Mouse (Mus musculus): Measurements from ENCODE around the gene Usp35. TPM values are rescaled to one million over a fixed set of nuclear protein-coding genes. Genes with fewer than 3 reads are reported as not detected.

Usp35 gene
- total and polyA plus RNA-seq, 2 experiments from 2014 or later: 0.30 to 5.6 TPM

DNA sequence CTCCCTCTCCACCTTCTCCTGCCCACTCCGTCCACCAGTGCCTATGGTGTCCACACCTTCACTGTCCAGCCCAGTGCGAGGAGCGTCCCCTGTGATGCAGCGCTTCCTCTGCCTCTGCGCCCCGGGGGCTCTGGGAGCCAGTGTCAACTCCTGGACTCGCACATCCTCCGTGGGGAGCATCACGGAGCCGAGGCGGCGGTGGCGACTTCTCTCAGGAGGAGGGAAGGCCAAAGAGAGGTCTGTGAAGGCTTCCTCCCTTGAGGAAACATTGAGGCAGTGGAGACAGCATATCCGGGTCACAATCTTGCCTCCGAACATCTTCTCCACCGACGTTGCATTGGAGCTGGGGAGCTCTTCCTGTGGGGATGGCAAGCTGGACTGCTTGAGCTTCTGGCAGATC is 19.6 kb downstream of the Usp35 start:
- Histone ChIP-seq H3K27ac (ENCODE audit: low read depth) (no peak overlapping the region), H3K4me1 (ENCODE audit: control insufficient read depth, insufficient read depth) (no peaks in the 10 kb centered on the region), H3K27me3 (ENCODE audit: control insufficient read depth, insufficient read depth, low read length) (no peaks in the 10 kb centered on the region), H3K4me3 (ENCODE audit: low read depth, low read length) (no peak overlapping the region), H3K9ac (replicated peaks; ENCODE audit: low read depth, low read length) (no peak overlapping the region), H3K36me3 (replicated peaks; ENCODE audit: control insufficient read depth, insufficient read depth, low read length) (peaks cover 40% of the 10 kb centered on the region), H3K9me3 (replicated peaks; ENCODE audit: control insufficient read depth, low read length) (no peaks in the 10 kb centered on the region), H3K4me2 (ENCODE audit: low read depth, low read length) (no peak overlapping the region)
- ATAC-seq (ENCODE audit: insufficient read depth, low read depth): no peak
- TF ChIP-seq CTCF (IDR thresholded peaks at IDR 0.05; ENCODE audit: low read depth) (no peak), EP300 (IDR thresholded peaks at IDR 0.05; ENCODE audit: low read depth) (no peak)
- WGBS: 83% methylated on average over 17 of the region's 17 CpGs
- DNase-seq (ENCODE audit: low spot score): no peak

DNA sequence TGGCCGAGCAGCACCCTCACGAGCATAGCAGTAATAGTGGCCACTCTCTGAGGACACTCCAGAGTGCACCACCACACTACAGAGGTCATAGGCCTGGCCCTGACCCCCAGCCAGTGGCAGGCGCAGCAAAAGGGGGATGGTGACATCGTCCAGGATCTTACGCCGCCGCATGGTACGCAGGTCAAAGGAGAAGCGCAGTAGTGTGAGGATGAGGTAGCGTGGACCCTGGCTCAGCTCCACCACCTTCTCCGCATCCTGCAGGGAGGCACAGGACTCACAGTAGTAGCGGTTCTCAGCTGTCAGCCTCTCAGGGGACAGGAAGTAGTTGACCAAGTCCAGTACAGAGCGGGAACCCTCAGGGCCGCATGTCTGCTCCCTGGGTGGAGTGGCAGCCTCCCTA is 20.2 kb downstream of the Usp35 start:
- DNase-seq (ENCODE audit: low spot score) (no peak), ATAC-seq (ENCODE audit: insufficient read depth, low read depth) (no peak)
- no peaks in the 10 kb centered on the region for H3K9me3 ChIP-seq (replicated peaks; ENCODE audit: control insufficient read depth, low read length)
- no peaks in the 10 kb centered on the region for H3K4me1 ChIP-seq (ENCODE audit: control insufficient read depth, insufficient read depth)
- H3K4me3 ChIP-seq (ENCODE audit: low read depth, low read length): no peak overlapping the region
- TF ChIP-seq EP300 (IDR thresholded peaks at IDR 0.05; ENCODE audit: low read depth): no peak
- WGBS: 88% methylated on average over 14 of the region's 14 CpGs
- H3K27ac ChIP-seq (ENCODE audit: low read depth): no peak overlapping the region
- no peaks in the 10 kb centered on the region for H3K27me3 ChIP-seq (ENCODE audit: control insufficient read depth, insufficient read depth, low read length)
- no peak overlapping the region for H3K4me2 ChIP-seq (ENCODE audit: low read depth, low read length)
- H3K9ac ChIP-seq (replicated peaks; ENCODE audit: low read depth, low read length): no peak overlapping the region
- peaks cover 46% of the 10 kb centered on the region for H3K36me3 ChIP-seq (replicated peaks; ENCODE audit: control insufficient read depth, insufficient read depth, low read length)

DNA sequence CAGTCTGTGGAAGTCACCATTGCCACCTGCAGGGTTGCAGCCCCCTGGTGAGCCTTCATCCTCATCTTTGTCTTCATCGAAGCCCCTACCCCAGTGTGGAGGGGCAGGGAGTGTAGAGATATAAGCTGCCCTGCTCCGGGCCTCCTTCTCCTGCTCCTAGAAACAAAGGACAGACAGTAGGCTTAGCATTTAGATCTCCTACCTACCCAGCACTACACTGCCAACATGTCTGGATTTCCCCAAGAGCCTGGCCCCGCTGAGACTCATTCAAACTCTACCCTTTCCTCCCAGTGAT is 21.5 kb downstream of the Usp35 start:
- Histone ChIP-seq H3K9me3 (replicated peaks; ENCODE audit: control insufficient read depth, low read length) (no peaks in the 10 kb centered on the region), H3K4me3 (ENCODE audit: low read depth, low read length) (no peak overlapping the region), H3K4me1 (ENCODE audit: control insufficient read depth, insufficient read depth) (no peaks in the 10 kb centered on the region), H3K27me3 (ENCODE audit: control insufficient read depth, insufficient read depth, low read length) (no peaks in the 10 kb centered on the region), H3K27ac (ENCODE audit: low read depth) (no peak overlapping the region), H3K36me3 (replicated peaks; ENCODE audit: control insufficient read depth, insufficient read depth, low read length) (peaks cover 59% of the 10 kb centered on the region), H3K4me2 (ENCODE audit: low read depth, low read length) (no peak overlapping the region), H3K9ac (replicated peaks; ENCODE audit: low read depth, low read length) (no peak overlapping the region)
- WGBS: 87% methylated on average over 3 of the region's 3 CpGs
- no peak for ATAC-seq (ENCODE audit: insufficient read depth, low read depth)
- no peak for DNase-seq (ENCODE audit: low spot score)
- TF ChIP-seq EP300 (IDR thresholded peaks at IDR 0.05; ENCODE audit: low read depth): no peak
- no peak for TF ChIP-seq CTCF (IDR thresholded peaks at IDR 0.05; ENCODE audit: low read depth)

DNA sequence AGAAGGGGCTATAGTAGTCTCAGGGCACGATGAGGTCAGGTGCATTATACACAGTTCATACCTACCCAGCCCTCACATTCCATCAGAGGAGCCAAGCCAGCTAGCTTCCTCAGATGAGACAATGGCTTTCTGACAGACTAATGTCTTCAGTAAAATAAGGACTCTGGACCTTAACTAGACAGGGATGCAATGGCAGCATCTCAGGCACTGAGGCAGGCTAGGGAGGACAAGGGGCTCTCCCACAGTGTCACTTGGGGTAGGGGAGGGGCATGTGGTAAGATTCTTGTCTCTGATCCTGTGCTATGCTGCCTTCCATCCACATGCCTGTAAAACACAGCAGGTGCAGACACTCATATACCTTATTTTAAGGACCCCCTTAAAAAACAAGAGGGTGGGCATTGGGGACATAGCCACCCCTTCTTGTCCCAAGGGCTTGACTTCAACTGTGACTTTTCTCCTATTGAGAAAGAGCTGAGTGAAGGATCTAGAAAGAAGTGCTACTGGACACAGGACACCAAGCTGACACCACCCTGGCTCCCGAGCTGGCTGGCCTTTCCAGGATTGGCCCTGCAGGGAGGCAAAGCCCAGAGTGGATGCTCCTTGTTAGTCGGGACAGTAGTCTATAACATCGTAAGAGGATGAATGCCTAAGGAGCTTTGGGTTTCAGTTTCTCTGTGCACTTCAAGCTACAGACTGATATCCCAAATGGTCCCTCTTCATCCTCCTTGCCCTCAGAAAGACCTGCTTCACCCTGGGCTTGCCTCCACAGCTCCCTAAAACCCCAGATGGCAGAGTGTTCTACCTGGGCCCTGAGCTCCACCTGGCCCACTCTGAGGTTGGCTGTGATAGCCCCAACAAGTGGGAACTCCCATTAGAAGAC is 22.1 kb downstream of the Usp35 start:
- no peaks in the 10 kb centered on the region for H3K27me3 ChIP-seq (ENCODE audit: control insufficient read depth, insufficient read depth, low read length)
- no peak overlapping the region for H3K4me2 ChIP-seq (ENCODE audit: low read depth, low read length)
- TF ChIP-seq CTCF (IDR thresholded peaks at IDR 0.05; ENCODE audit: low read depth) (no peak), EP300 (IDR thresholded peaks at IDR 0.05; ENCODE audit: low read depth) (no peak)
- 92% methylated on average over 4 of the region's 4 CpGs for WGBS
- no peaks in the 10 kb centered on the region for H3K4me1 ChIP-seq (ENCODE audit: control insufficient read depth, insufficient read depth)
- ATAC-seq (ENCODE audit: insufficient read depth, low read depth) (no peak), DNase-seq (ENCODE audit: low spot score) (no peak)
- H3K9ac ChIP-seq (replicated peaks; ENCODE audit: low read depth, low read length): no peak overlapping the region
- H3K9me3 ChIP-seq (replicated peaks; ENCODE audit: control insufficient read depth, low read length): no peaks in the 10 kb centered on the region
- H3K36me3 ChIP-seq (replicated peaks; ENCODE audit: control insufficient read depth, insufficient read depth, low read length): peaks cover 65% of the 10 kb centered on the region
- no peak overlapping the region for H3K27ac ChIP-seq (ENCODE audit: low read depth)
- no peak overlapping the region for H3K4me3 ChIP-seq (ENCODE audit: low read depth, low read length)

DNA sequence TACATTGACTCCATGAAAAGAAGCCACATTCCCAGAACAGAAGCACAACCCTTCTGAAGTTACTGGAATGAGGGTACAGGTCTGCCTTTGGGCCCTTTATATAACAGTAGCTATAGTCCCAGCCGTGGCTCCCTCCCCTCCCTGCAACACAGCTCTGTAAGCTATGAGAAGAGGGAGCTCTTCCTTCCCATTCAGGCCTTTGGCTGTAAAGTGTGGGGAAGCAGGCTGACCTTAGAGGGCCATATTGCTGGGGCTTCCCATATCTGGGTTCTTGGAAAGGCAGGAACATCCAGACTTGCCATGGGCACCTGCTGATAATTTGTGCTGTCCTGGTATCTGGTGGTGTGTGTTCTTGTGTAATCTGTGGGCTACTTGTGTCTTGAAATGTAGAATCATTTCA is 24.3 kb downstream of the Usp35 start:
- Histone ChIP-seq H3K27ac (ENCODE audit: low read depth) (no peak overlapping the region), H3K36me3 (replicated peaks; ENCODE audit: control insufficient read depth, insufficient read depth, low read length) (peaks cover 82% of the 10 kb centered on the region), H3K4me1 (ENCODE audit: control insufficient read depth, insufficient read depth) (no peaks in the 10 kb centered on the region), H3K4me3 (ENCODE audit: low read depth, low read length) (no peak overlapping the region), H3K4me2 (ENCODE audit: low read depth, low read length) (no peak overlapping the region), H3K9me3 (replicated peaks; ENCODE audit: control insufficient read depth, low read length) (no peaks in the 10 kb centered on the region), H3K9ac (replicated peaks; ENCODE audit: low read depth, low read length) (no peak overlapping the region), H3K27me3 (ENCODE audit: control insufficient read depth, insufficient read depth, low read length) (no peaks in the 10 kb centered on the region)
- no peak for ATAC-seq (ENCODE audit: insufficient read depth, low read depth)
- DNase-seq (ENCODE audit: low spot score): no peak
- WGBS: 83% methylated on average over 1 of the region's 1 CpGs
- no peak for TF ChIP-seq CTCF (IDR thresholded peaks at IDR 0.05; ENCODE audit: low read depth)
- no peak for TF ChIP-seq EP300 (IDR thresholded peaks at IDR 0.05; ENCODE audit: low read depth)

DNA sequence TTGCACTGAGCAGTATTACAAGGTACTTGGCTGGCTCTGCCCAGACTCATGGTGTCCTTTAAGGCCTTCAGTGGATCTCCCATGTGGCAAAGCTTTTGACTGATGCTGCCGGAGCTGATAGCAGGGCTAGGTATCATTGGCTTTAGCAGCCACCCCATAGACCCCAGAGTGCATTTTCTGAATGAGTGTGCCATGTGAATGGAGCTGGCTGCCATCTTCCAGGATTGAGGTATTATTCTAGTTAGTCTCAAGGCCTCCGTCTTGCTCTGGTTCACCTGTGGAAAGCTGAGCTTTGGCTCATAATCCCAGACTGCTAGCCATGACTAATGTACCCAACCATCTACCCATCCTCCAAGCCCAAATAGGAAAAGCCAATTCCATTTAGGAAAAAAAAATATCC is 25.0 kb downstream of the Usp35 start:
- 88% methylated on average over 2 of the region's 2 CpGs for WGBS
- Histone ChIP-seq H3K36me3 (replicated peaks; ENCODE audit: control insufficient read depth, insufficient read depth, low read length) (peaks cover 86% of the 10 kb centered on the region), H3K9ac (replicated peaks; ENCODE audit: low read depth, low read length) (no peak overlapping the region), H3K4me3 (ENCODE audit: low read depth, low read length) (no peak overlapping the region), H3K27ac (ENCODE audit: low read depth) (no peak overlapping the region), H3K9me3 (replicated peaks; ENCODE audit: control insufficient read depth, low read length) (no peaks in the 10 kb centered on the region), H3K4me1 (ENCODE audit: control insufficient read depth, insufficient read depth) (no peaks in the 10 kb centered on the region), H3K27me3 (ENCODE audit: control insufficient read depth, insufficient read depth, low read length) (no peaks in the 10 kb centered on the region), H3K4me2 (ENCODE audit: low read depth, low read length) (no peak overlapping the region)
- DNase-seq (ENCODE audit: low spot score) (no peak), ATAC-seq (ENCODE audit: insufficient read depth, low read depth) (no peak)
- no peak for TF ChIP-seq CTCF (IDR thresholded peaks at IDR 0.05; ENCODE audit: low read depth)
- TF ChIP-seq EP300 (IDR thresholded peaks at IDR 0.05; ENCODE audit: low read depth): no peak

Measured in heart, postnatal 0 days (tissue).